Mouse (Mus musculus) kidney, embryonic 16.5 days (tissue): ENCODE measurements around the gene Zfp276. TPM values are rescaled to one million over a fixed set of nuclear protein-coding genes. Genes with fewer than 3 reads are reported as not detected.

Experiments
- ATAC-seq: fragments of 200-750 bp; cut with Nextera tagmentation; 2 replicates; pipeline ENCODE4 v1.8.0; 2017; ENCODE audit warnings: moderate TSS enrichment; ENCODE audit not compliant: low FRiP score, low TSS enrichment
- H3K27ac ChIP-seq: fragments of 300-500 bp; sonication (generic); 2 replicates; pipeline ENCODE4 v1.5.1; 2014; ENCODE audit warnings: low read length
- H3K27me3 ChIP-seq: fragments of 300-500 bp; sonication (generic); 2 replicates; pipeline ENCODE4 v1.6.1; 2014; ENCODE audit warnings: low read length, control low read depth, mixed read lengths; ENCODE audit not compliant: insufficient read depth
- H3K36me3 ChIP-seq: fragments of 300-500 bp; sonication (generic); 2 replicates; pipeline ENCODE4 v1.6.1; 2014; ENCODE audit warnings: low read length, control low read depth, mixed read lengths; ENCODE audit not compliant: insufficient read depth
- H3K4me1 ChIP-seq: fragments of 300-500 bp; sonication (generic); 2 replicates; pipeline ENCODE4 v1.6.1; 2014; ENCODE audit warnings: low read length, control low read depth, mixed read lengths; ENCODE audit not compliant: insufficient read depth
- H3K4me2 ChIP-seq: fragments of 300-500 bp; sonication (generic); replicated peaks from 2 replicates; pipeline ENCODE4 v1.6.1; 2014; ENCODE audit warnings: low read depth, low read length
- H3K4me3 ChIP-seq: fragments of 300-500 bp; sonication (generic); 2 replicates; pipeline ENCODE4 v1.5.1; 2014; ENCODE audit warnings: mild to moderate bottlenecking, low read length
- H3K9ac ChIP-seq: fragments of 300-500 bp; sonication (generic); replicated peaks from 2 replicates; pipeline ENCODE4 v1.6.1; 2014; ENCODE audit warnings: low read length
- H3K9me3 ChIP-seq: fragments of 300-500 bp; sonication (generic); 2 replicates; pipeline ENCODE4 v1.6.1; 2016; ENCODE audit warnings: low read length, control low read depth
- WGBS: fragments of 180-500 bp; shearing (Covaris S2); extraction: QIAGEN DNeasy Blood & Tissue Kit; methylation state at CpG from one replicate; pipeline ENCODE4 v1.1.7; 2014; 5-methylcytosine and 5-hydroxymethylcytosine counted together
- polyA plus RNA-seq: library from polyadenylated mRNA; unstranded; fragments of >200 nt; fragmentation: Nextera tagmentation; extraction: Ambion mirVana; gene quantifications from 2 replicates; pipeline ENCODE4 v1.2.1, GENCODE M21; 2015

Zfp276 gene
- polyA plus RNA-seq, 1 experiment from 2014 or later: 28.5 TPM

GRCm38 (mm10) chr8:123243053-123243452 lies 10.9 kb upstream of the Zfp276 start:
- Histone ChIP-seq H3K27me3 (no peaks in the 10 kb centered on the region), H3K4me3 (no peak overlapping the region), H3K27ac (no peak overlapping the region), H3K4me2 (no peak overlapping the region), H3K4me1 (no peaks in the 10 kb centered on the region), H3K9ac (no peak overlapping the region), H3K36me3 (peaks cover 33% of the 10 kb centered on the region), H3K9me3 (no peaks in the 10 kb centered on the region)
- 0 out of 2 replicates have a peak, but pooled peaks have one; percentile 24 for ATAC-seq
- 72% methylated on average over 11 of the region's 11 CpGs for WGBS

DNA sequence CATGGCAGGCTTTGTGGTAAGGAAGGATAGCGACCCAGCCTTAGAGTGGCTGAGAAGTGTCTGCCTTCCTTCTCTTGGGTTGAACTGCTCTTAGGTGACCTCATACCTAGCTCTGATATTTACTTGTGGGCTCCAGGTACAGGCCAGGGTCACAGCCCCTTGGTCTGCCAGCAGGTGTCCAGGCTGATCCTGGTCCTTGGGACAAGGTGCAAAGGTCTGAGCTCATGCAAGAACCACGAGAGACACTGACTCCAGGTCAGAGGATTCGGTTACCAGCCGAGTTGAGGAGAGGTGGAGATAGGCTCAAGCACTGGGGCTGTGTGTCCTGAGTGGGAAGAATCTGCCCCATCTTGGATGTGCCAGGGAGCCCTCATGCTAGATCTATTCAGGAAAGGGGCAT lies 9.6 kb upstream of the Zfp276 start:
- Histone ChIP-seq H3K36me3 (peaks cover 46% of the 10 kb centered on the region), H3K27ac (no peak overlapping the region), H3K27me3 (no peaks in the 10 kb centered on the region), H3K9me3 (no peaks in the 10 kb centered on the region), H3K4me3 (no peak overlapping the region), H3K4me1 (no peaks in the 10 kb centered on the region), H3K9ac (no peak overlapping the region), H3K4me2 (no peak overlapping the region)
- no peak for ATAC-seq
- 87% methylated on average over 4 of the region's 4 CpGs for WGBS

GRCm38 (mm10) chr8:123245543-123245942 lies 8.5 kb upstream of the Zfp276 start:
- H3K4me3 ChIP-seq: no peak overlapping the region
- no peaks in the 10 kb centered on the region for H3K27me3 ChIP-seq
- no peak overlapping the region for H3K4me2 ChIP-seq
- peaks cover 48% of the 10 kb centered on the region for H3K36me3 ChIP-seq
- no peaks in the 10 kb centered on the region for H3K4me1 ChIP-seq
- no peak overlapping the region for H3K9ac ChIP-seq
- H3K27ac ChIP-seq: no peak overlapping the region
- ATAC-seq: no peak
- WGBS: 90% methylated on average over 12 of the region's 12 CpGs
- H3K9me3 ChIP-seq: no peaks in the 10 kb centered on the region

- Histone ChIP-seq H3K27ac (no peak overlapping the region), H3K4me3 (no peak overlapping the region), H3K9ac (no peak overlapping the region), H3K27me3 (no peaks in the 10 kb centered on the region), H3K4me2 (no peak overlapping the region), H3K4me1 (peaks cover 3% of the 10 kb centered on the region), H3K36me3 (peaks cover 49% of the 10 kb centered on the region), H3K9me3 (no peaks in the 10 kb centered on the region)
- WGBS: 93% methylated on average over 6 of the region's 6 CpGs
- no peak for ATAC-seq
These were observed 6.2 kb upstream of the Zfp276 start for GRCm38 (mm10) chr8:123247748-123248147.

DNA sequence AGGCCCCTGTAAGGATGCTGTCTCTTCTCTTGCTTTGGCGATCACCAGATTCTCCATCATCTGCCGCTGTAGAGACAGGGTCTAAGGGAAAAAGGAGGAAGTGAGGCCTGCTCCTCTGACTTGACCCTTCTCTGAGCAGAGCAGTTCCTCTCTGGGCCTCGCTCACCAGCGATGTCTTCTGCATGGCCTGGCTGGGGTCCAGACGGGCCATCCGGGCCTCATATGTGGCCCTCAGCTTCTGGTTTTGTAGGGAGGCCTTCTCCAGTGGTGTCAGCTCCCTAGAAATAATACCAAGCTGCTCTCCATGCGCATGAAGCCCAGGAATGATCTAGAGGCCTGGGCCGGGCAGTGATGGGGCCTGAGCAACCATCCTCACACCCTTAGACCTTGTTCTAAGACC lies 5.4 kb upstream of the Zfp276 start:
- no peaks in the 10 kb centered on the region for H3K9me3 ChIP-seq
- no peak for ATAC-seq
- no peak overlapping the region for H3K4me3 ChIP-seq
- H3K9ac ChIP-seq: no peak overlapping the region
- no peak overlapping the region for H3K27ac ChIP-seq
- no peak overlapping the region for H3K4me2 ChIP-seq
- peaks cover 46% of the 10 kb centered on the region for H3K36me3 ChIP-seq
- H3K27me3 ChIP-seq: no peaks in the 10 kb centered on the region
- 91% methylated on average over 8 of the region's 8 CpGs for WGBS
- peaks cover 10% of the 10 kb centered on the region for H3K4me1 ChIP-seq

- Histone ChIP-seq H3K4me3 (no peak overlapping the region), H3K9me3 (no peaks in the 10 kb centered on the region), H3K27ac (no peak overlapping the region), H3K4me2 (no peak overlapping the region), H3K4me1 (peaks cover 20% of the 10 kb centered on the region), H3K9ac (no peak overlapping the region), H3K27me3 (no peaks in the 10 kb centered on the region), H3K36me3 (peaks cover 29% of the 10 kb centered on the region)
- WGBS: 98% methylated on average over 5 of the region's 5 CpGs
- no peak for ATAC-seq
These were observed 3.1 kb upstream of the Zfp276 start for GRCm38 (mm10) chr8:123250940-123251339.

DNA sequence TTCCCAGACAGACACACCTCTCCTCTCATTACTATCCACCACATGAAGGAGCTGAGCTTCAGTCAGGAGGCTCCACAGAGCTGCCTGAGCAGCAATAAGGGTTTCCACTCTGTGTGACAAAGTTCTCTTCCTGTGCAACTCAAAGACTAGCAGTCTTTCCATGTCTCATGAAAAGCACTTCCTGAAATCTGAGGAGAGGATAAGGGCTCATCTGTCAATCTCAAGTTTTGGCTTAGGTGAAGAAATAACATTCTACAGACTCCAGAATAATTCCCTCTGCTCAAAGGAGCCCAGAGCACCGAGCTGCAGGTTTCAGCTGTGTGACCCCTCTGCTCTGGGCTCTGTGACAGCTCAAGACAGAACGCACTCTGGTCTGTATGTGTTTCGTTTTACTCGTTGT lies 1.1 kb upstream of the Zfp276 start:
- Histone ChIP-seq H3K4me3 (peak overlapping the region; percentile 97), H3K4me2 (peak overlapping the region; percentile 86), H3K36me3 (peaks cover 32% of the 10 kb centered on the region), H3K27ac (no peak overlapping the region), H3K27me3 (no peaks in the 10 kb centered on the region), H3K9ac (peak overlapping the region; percentile 97), H3K4me1 (peaks cover 22% of the 10 kb centered on the region), H3K9me3 (no peaks in the 10 kb centered on the region)
- WGBS: 43% methylated on average over 4 of the region's 4 CpGs
- ATAC-seq: no peak

DNA sequence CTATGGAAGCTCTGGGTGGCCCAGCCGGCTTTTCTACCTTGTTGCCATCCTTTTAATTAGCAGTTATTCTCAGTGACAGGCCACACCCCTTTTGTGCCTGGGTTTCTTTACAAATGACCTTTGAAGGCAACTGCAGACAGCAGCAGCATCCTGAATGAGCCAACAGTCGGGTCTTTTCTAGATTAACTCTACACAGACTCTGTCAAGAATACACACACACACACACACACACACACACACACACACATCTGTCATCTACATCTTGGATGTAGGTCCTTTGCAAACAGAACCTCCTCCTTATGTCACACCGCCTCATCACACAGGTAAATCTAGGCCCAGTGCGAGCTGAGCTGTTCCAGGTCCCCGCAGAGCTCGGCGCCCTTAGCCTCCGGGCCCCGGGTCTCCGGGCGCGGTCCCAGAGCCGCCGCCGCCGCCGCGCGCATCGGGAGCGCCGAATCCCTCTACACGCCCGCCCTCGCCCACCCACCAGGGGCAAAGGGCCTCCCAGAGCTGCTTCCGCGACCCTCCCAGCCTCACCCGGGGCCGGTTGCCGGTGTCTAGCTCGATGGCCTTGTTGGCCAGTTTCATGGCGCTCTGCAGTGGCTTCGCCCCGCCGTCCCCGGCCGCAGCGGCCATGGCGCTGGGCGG lies 420 bp upstream of the Zfp276 start:
- Histone ChIP-seq H3K36me3 (peaks cover 30% of the 10 kb centered on the region), H3K27ac (peak overlapping the region; percentile 68; the same call in 1 of the 2 replicates), H3K9ac (peak overlapping the region; percentile 97), H3K27me3 (no peaks in the 10 kb centered on the region), H3K4me3 (peak overlapping the region; percentile 97), H3K4me2 (peak overlapping the region; percentile 86), H3K9me3 (no peaks in the 10 kb centered on the region), H3K4me1 (peaks cover 22% of the 10 kb centered on the region)
- WGBS: 1% methylated on average over 36 of the region's 40 CpGs
- ATAC-seq: peak; percentile 46; the same call in 1 of the 2 replicates

DNA sequence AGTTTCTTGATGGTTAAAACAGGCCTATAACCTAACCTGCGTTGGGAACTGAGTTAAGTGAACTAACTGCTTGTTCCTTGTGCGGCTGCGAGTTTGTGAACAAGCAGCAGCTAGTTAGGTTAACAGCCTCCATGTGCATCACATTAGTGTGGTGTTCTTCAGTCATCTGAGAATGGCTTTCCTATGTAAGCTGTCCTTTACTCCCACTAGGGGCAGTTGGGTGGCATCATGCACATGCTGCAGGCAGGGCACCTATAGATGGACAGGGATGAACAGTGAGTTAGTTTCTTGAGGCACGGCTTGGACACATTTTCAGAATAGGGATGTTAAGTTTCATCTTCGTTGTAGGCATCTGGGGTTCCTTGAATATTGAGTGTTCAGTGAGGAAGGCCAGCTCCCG lies 1.2 kb downstream of the Zfp276 start:
- Histone ChIP-seq H3K4me2 (peak overlapping the region; percentile 86), H3K36me3 (peaks cover 37% of the 10 kb centered on the region), H3K27ac (no peak overlapping the region)

DNA sequence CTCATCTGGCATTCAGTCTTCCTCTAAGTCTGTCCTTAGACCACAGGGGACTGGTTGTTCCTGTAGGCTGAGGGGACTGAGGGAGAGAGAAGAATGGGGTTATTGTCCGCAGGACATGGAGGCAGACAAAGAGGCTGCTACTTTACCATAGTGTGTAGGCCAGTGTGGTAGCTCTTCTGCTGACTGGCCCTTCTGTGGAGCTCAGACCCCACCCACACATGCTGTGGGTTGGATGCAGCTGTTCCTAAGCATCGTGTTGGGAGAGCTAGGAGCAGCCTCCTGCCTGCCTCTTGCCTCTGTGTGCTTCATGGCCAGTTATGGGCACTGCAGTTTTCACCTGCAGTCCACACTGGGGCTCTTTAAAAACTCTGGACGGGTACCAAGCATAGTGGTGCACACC lies 3.1 kb downstream of the Zfp276 start:
- no peaks in the 10 kb centered on the region for H3K9me3 ChIP-seq
- WGBS: 88% methylated on average over 3 of the region's 3 CpGs
- H3K4me1 ChIP-seq: peaks cover 22% of the 10 kb centered on the region
- no peaks in the 10 kb centered on the region for H3K27me3 ChIP-seq
- H3K4me2 ChIP-seq: no peak overlapping the region
- no peak overlapping the region for H3K4me3 ChIP-seq
- no peak for ATAC-seq
- no peak overlapping the region for H3K27ac ChIP-seq
- H3K36me3 ChIP-seq: peaks cover 43% of the 10 kb centered on the region
- no peak overlapping the region for H3K9ac ChIP-seq

More for the DNA sequence above, 1.2 kb downstream of the Zfp276 start:
- peak overlapping the region; percentile 97 for H3K9ac ChIP-seq
- ATAC-seq: no peak
- no peaks in the 10 kb centered on the region for H3K27me3 ChIP-seq
- H3K4me3 ChIP-seq: peak overlapping the region; percentile 97
- WGBS: 62% methylated on average over 6 of the region's 6 CpGs
- peaks cover 22% of the 10 kb centered on the region for H3K4me1 ChIP-seq
- H3K9me3 ChIP-seq: no peaks in the 10 kb centered on the region
